7 mouse cellular contexts compared by ENCODE assay signal in genomic region chr15:98727443-98728321, GRCm38 (mm10). TPM values are rescaled to one million over a fixed set of nuclear protein-coding genes. Genes with fewer than 3 reads are reported as not detected.
DNase-seq lines count a peak whose midpoint lies in the region; ATAC-seq and TF ChIP-seq lines count a peak whose summit lies in the region.

Fkbp11 (minus strand) TSS chr15:98728198.

- H3K4me2 ChIP-seq in embryonic facial prominence, embryonic 15.5 days (replicated peaks), result peak within 1 kb of the TSS; percentile 94
- peak within 1 kb of the TSS; percentile 92 for H3K4me2 ChIP-seq in heart, embryonic 14.5 days (ENCODE audit: low read length)
- peak within 1 kb of the TSS; percentile 84 for H3K4me2 ChIP-seq in kidney, embryonic 16.5 days (replicated peaks; ENCODE audit: low read depth, low read length)

- DNase-seq in Muller cell, postnatal 12 days (ENCODE audit: inconsistent ontology term), result peak; percentile 70
- DNase-seq in lung, postnatal 25 days (ENCODE audit: low spot score), result peak; percentile 74
- DNase-seq in ovary, postnatal 36 days (ENCODE audit: low spot score), result peak; percentile 67

- H3K4me3 ChIP-seq in bone marrow, adult 2 months (replicated peaks; ENCODE audit: control insufficient read depth, low read depth, low read length), result peak within 1 kb of the TSS; percentile 71
- H3K4me3 ChIP-seq in embryonic facial prominence, embryonic 15.5 days (replicated peaks), result peak within 1 kb of the TSS; percentile 66
- H3K4me3 ChIP-seq in heart, embryonic 14.5 days (ENCODE audit: control insufficient read depth in 1 of 2, insufficient read depth in 1 of 2, low read depth in 1 of 2, low read length in 2 of 2), result peak within 1 kb of the TSS; percentile 66 to 70
- peak within 1 kb of the TSS; percentile 59 for H3K4me3 ChIP-seq in kidney, embryonic 16.5 days (ENCODE audit: low read length)

- H3K9me3 ChIP-seq in embryonic facial prominence, embryonic 15.5 days (replicated peaks), result no peaks in the 10 kb centered on the region
- H3K9me3 ChIP-seq in heart, embryonic 14.5 days (ENCODE audit: control insufficient read depth, low read length), result no peaks in the 10 kb centered on the region
- H3K9me3 ChIP-seq in kidney, embryonic 16.5 days (ENCODE audit: low read length), result no peaks in the 10 kb centered on the region

- ATAC-seq in embryonic facial prominence, embryonic 15.5 days (ENCODE audit: insufficient number of reproducible peaks, low FRiP score, low TSS enrichment, low read depth), result peak; percentile 83
- ATAC-seq in heart, embryonic 14.5 days (ENCODE audit: insufficient number of reproducible peaks, insufficient read depth, low FRiP score, low read depth), result peak; percentile 72
- peak; percentile 83 for ATAC-seq in kidney, embryonic 16.5 days (ENCODE audit: low FRiP score, low TSS enrichment)

- TF ChIP-seq CTCF in bone marrow, adult 2 months (IDR thresholded peaks at IDR 0.05; ENCODE audit: control insufficient read depth, insufficient read depth, low read length), result no peak

- no peaks in the 10 kb centered on the region for H3K4me1 ChIP-seq in bone marrow, adult 2 months (ENCODE audit: control insufficient read depth, insufficient read depth, low read length)
- H3K4me1 ChIP-seq in embryonic facial prominence, embryonic 15.5 days, result peaks cover 34% of the 10 kb centered on the region
- H3K4me1 ChIP-seq in heart, embryonic 14.5 days (ENCODE audit: control insufficient read depth in 2 of 2, insufficient read depth in 2 of 2, low read length in 2 of 2), result peaks cover 9 to 11% of the 10 kb centered on the region in 2 experiments; a peak in 3 of 4 replicates
- H3K4me1 ChIP-seq in kidney, embryonic 16.5 days (ENCODE audit: insufficient read depth, low read length), result peaks cover 35% of the 10 kb centered on the region

- H3K27me3 ChIP-seq in embryonic facial prominence, embryonic 15.5 days, result no peaks in the 10 kb centered on the region
- peaks cover 7% of the 10 kb centered on the region for H3K27me3 ChIP-seq in heart, embryonic 14.5 days (ENCODE audit: control insufficient read depth, insufficient read depth, low read length)
- H3K27me3 ChIP-seq in kidney, embryonic 16.5 days (ENCODE audit: insufficient read depth, low read length), result no peaks in the 10 kb centered on the region

- no peak within 1 kb of the TSS for H3K27ac ChIP-seq in bone marrow, adult 2 months (ENCODE audit: control insufficient read depth, insufficient read depth, low read depth, low read length, poor library complexity)
- H3K27ac ChIP-seq in embryonic facial prominence, embryonic 15.5 days (replicated peaks), result peak within 1 kb of the TSS; percentile 34; the same call in 1 of the 2 replicates
- H3K27ac ChIP-seq in heart, embryonic 14.5 days (replicated peaks in 1 of 2; ENCODE audit: control insufficient read depth in 1 of 2, insufficient read depth in 1 of 2, low read depth in 2 of 2, low read length in 2 of 2), result no peak within 1 kb of the TSS
- peak within 1 kb of the TSS; percentile 0; the same call in 1 of the 2 replicates for H3K27ac ChIP-seq in kidney, embryonic 16.5 days (ENCODE audit: low read length)

- no peak for TF ChIP-seq POLR2A in bone marrow, adult 2 months (IDR thresholded peaks at IDR 0.05; ENCODE audit: borderline replicate concordance, control insufficient read depth, low read depth, low read length)

- H3K36me3 ChIP-seq in embryonic facial prominence, embryonic 15.5 days, result no peaks in the 10 kb centered on the region
- H3K36me3 ChIP-seq in heart, embryonic 14.5 days (ENCODE audit: control insufficient read depth, insufficient read depth, low read length), result no peaks in the 10 kb centered on the region
- H3K36me3 ChIP-seq in kidney, embryonic 16.5 days (ENCODE audit: insufficient read depth, low read length), result no peaks in the 10 kb centered on the region

- WGBS in bone marrow, adult 2 months, result 1% methylated on average over 39 of the region's 39 CpGs
- WGBS in embryonic facial prominence, embryonic 15.5 days, result 0% methylated on average over 39 of the region's 39 CpGs
- under 1% methylated on average over 39 of the region's 39 CpGs for WGBS in heart, embryonic 14.5 days
- WGBS in kidney, embryonic 16.5 days, result under 1% methylated on average over 39 of the region's 39 CpGs

- peak within 1 kb of the TSS; percentile 54 for H3K9ac ChIP-seq in embryonic facial prominence, embryonic 15.5 days
- peak within 1 kb of the TSS; percentile 76 for H3K9ac ChIP-seq in heart, embryonic 14.5 days (ENCODE audit: low read length)
- H3K9ac ChIP-seq in kidney, embryonic 16.5 days (replicated peaks; ENCODE audit: low read length), result peak within 1 kb of the TSS; percentile 68

RNA-seq across cellular contexts. Expression of gene Fkbp11, which starts in this region (rescaled TPM):
- polyA plus RNA-seq in bone marrow, adult 2 months (2011; ENCODE audit: insufficient read depth, insufficient read length, low replicate concordance, missing spikeins), result 0.74 TPM in 1 of 2 replicates, not detected in the other
- polyA plus RNA-seq in embryonic facial prominence, embryonic 15.5 days (2015; fragmentation: Nextera tagmentation; extraction: Ambion mirVana), result 82.8 and 87.4 TPM in 2 replicates
- polyA plus RNA-seq in heart, embryonic 14.5 days (2014; fragmentation: Nextera tagmentation; extraction: Ambion mirVana), result 21.5 and 23.4 TPM in 2 replicates
- polyA plus RNA-seq in kidney, embryonic 16.5 days (2015; fragmentation: Nextera tagmentation; extraction: Ambion mirVana), result 36.6 and 39.1 TPM in 2 replicates

Comparison
In these comparisons a context has a peak if more than half of its experiments do, and no peak if none do; other contexts are left out.
1. RNA of gene Fkbp11 (polyA plus RNA-seq): 82.8 to 87.4 TPM in embryonic facial prominence, embryonic 15.5 days, 36.6 to 39.1 TPM in kidney, embryonic 16.5 days and 21.5 to 23.4 TPM in heart, embryonic 14.5 days; 0.74 TPM in bone marrow, adult 2 months; every median in the first group is over 10 times any median in the second.
2. H3K27ac ChIP-seq: peak in embryonic facial prominence, embryonic 15.5 days (single experiment) and kidney, embryonic 16.5 days (single experiment); none in bone marrow, adult 2 months (single experiment) and heart, embryonic 14.5 days (0 of 2).
3. Peak in every context shown above with its lines, with median percentiles within 50 percentile points of each other: DNase-seq, H3K4me3 ChIP-seq, ATAC-seq, H3K4me2 ChIP-seq and H3K9ac ChIP-seq.